Mouse (Mus musculus) left cerebral cortex, adult 8-10 months (tissue): ENCODE measurements at regions not wholly inside any gene's neighbourhood (a gene's known extent, or its start where the extent isn't known, plus 50 kb on each side); places are given as distances from the start of the nearest gene placed in this dataset.

Experiments used
- DNase-seq, 2 experiments: peaks; one replicate each; pipeline ENCODE4 v3.0.0; 2022; ENCODE audit warnings: low spot score in 2 of 2

DNA sequence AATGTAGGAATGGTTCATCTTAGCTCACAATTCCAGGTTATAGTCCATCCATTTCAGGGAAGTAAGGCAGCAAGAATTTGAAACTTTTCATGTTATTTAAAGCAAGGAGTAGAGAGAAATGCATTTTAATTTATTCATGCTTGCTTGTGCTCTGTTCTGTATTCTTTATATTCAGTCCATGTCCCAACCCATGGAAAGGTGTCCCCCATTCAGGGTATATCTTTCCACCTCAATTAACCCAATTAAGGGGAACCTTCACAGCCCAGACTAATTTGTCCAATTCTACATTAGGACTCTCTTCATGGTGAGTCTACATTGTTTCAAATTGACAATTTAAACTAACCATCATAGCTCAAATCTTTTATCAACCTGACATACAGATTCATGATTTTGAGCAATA, 580.2 kb downstream of the Cenpc1 start:
- DNase-seq, result no peak

DNA sequence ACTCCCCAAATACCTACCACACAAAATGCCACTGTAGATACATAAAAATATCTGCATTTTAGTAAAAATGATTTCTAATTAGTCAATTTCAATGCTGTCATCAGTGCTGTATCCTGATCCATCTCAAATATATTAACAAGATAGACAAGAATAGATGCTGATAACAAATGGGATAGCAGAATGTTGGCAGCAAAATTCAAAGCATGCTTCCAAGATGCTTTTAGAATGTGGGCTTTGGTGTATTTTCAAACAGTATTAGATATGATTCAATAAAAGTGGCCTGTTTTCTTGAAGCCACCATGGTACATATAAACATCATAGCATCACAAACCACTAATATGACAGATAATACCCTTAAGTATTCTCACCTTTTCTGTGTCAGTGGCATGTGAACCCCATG, 597.6 kb downstream of the Cenpc1 start:
- DNase-seq, result no peak

DNA sequence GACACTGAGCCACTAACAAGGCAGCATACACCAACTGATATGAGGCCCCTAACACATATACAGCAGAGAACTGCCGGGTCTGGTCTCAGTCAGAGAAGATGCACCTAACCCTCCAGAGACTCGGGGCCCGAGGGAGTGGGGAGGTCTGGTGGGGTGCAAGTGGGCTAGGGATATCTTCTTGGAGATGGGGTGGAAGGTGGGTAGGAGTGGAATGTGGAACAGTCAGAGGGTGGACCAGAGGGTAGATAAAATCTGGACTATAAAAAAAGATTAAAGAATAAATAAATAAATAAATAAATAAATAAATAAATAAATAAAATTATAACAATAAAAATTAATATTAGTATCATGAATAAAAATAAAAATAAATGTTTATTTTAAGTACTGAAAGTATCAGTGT, 598.2 kb downstream of the Cenpc1 start:
- DNase-seq, result no peak
